Mouse (Mus musculus): ENCODE results near the gene Mdm2.

DNA sequence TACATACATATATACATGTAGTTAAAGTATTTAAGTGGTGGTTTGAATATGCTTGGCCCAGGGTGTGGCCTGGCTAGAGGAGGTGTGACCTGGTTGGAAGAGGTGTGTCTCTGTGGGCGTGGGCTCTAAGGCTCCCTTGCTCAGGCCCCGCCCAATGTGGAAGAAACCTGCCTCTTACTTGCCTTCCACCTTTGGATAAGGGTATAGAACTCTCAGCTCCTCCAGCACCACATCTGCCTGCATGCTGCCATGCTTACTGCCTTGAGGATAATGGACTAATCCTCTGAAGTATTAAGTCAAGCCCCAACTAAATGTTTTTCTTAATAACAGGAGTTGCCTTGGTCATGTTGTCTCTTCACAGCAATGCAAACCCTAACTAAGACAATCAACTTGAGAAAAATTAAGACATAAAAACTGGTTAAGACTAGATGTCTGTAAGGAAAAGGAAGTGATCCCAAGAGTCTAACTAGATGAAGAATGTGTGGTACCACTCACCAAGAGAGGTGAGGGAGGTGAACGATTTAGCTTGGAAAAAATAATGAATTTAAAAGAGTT lies 12.9 kb downstream of the Mdm2 start:
- no peak for TF ChIP-seq CTCF (IDR thresholded peaks at IDR 0.05; ENCODE audit: borderline replicate concordance, insufficient read depth, low read length)
- TF ChIP-seq POLR2A (IDR thresholded peaks at IDR 0.05; ENCODE audit: low read depth, low read length), result no peak

All from embryonic fibroblast, embryonic 13.5 days (primary cell).